8 mouse cellular contexts compared by ENCODE assay signal in genomic region chrX:7765281-7765670, GRCm38 (mm10). TPM values are rescaled to one million over a fixed set of nuclear protein-coding genes. Genes with fewer than 3 reads are reported as not detected.
A peak's percentile ranks its signal among the peaks of the same experiment; 100 is the strongest.
DNase-seq lines count a peak whose midpoint lies in the region; ATAC-seq lines count a peak whose summit lies in the region.

No protein-coding gene starts in this region.

- no peak overlapping the region for H3K27ac ChIP-seq in neural tube, embryonic 11.5 days (ENCODE audit: low read depth, low read length)
- H3K27ac ChIP-seq in forebrain, embryonic 15.5 days (replicated peaks) = no peak overlapping the region
- H3K27ac ChIP-seq in limb, embryonic 15.5 days = no peak overlapping the region
- peak overlapping the region; percentile 61 for H3K27ac ChIP-seq in stomach, embryonic 15.5 days

- no peaks in the 10 kb centered on the region for H3K27me3 ChIP-seq in neural tube, embryonic 11.5 days (ENCODE audit: control insufficient read depth, insufficient read depth, low read length)
- H3K27me3 ChIP-seq in forebrain, embryonic 15.5 days = no peaks in the 10 kb centered on the region
- H3K27me3 ChIP-seq in limb, embryonic 15.5 days = no peaks in the 10 kb centered on the region
- no peaks in the 10 kb centered on the region for H3K27me3 ChIP-seq in stomach, embryonic 15.5 days (replicated peaks)

- 24% methylated on average over 11 of the region's 13 CpGs for WGBS in neural tube, embryonic 11.5 days
- 24% methylated on average over 13 of the region's 13 CpGs for WGBS in forebrain, embryonic 15.5 days
- WGBS in limb, embryonic 15.5 days = 24% methylated on average over 13 of the region's 13 CpGs
- 27% methylated on average over 12 of the region's 13 CpGs for WGBS in stomach, embryonic 15.5 days

- H3K4me3 ChIP-seq in neural tube, embryonic 11.5 days (ENCODE audit: low read depth, low read length) = peak overlapping the region; percentile 63; the same call in 1 of the 2 replicates
- H3K4me3 ChIP-seq in forebrain, embryonic 15.5 days = peak overlapping the region; percentile 59
- peak overlapping the region; percentile 17; the same call in 1 of the 2 replicates for H3K4me3 ChIP-seq in limb, embryonic 15.5 days
- H3K4me3 ChIP-seq in stomach, embryonic 15.5 days (replicated peaks) = peak overlapping the region; percentile 15

- ATAC-seq in neural tube, embryonic 11.5 days (ENCODE audit: insufficient read depth, low FRiP score, low TSS enrichment) = no peak
- ATAC-seq in forebrain, embryonic 15.5 days (replicated peaks) = no peak
- ATAC-seq in limb, embryonic 15.5 days (ENCODE audit: insufficient number of reproducible peaks, low FRiP score, low TSS enrichment, low read depth) = no peak
- ATAC-seq in stomach, embryonic 15.5 days (ENCODE audit: insufficient read depth, low FRiP score, low read depth) = no peak
- no peak for ATAC-seq in megakaryocyte progenitor cell, adult 5-6 weeks (replicated peaks; ENCODE audit: poor library complexity)

- DNase-seq in neural tube, embryonic 11.5 days (ENCODE audit: low spot score) = no peak
- DNase-seq in neural tube, embryonic 10.5 days (ENCODE audit: extremely low spot score, low spot score) = no peak
- DNase-seq in layer of hippocampus, adult 11-12 months (ENCODE audit: low spot score) = no peak
- DNase-seq in left cerebral cortex, adult 18-20 months (ENCODE audit: low spot score in 2 of 2) = no peak

- H3K36me3 ChIP-seq in neural tube, embryonic 11.5 days (ENCODE audit: control insufficient read depth, insufficient read depth, low read length) = 0 out of 2 replicates have a peak, but pooled peaks cover 3% of the 10 kb centered on the region
- 0 out of 2 replicates have a peak, but pooled peaks cover 7% of the 10 kb centered on the region for H3K36me3 ChIP-seq in forebrain, embryonic 15.5 days
- H3K36me3 ChIP-seq in limb, embryonic 15.5 days = peaks cover 28% of the 10 kb centered on the region
- H3K36me3 ChIP-seq in stomach, embryonic 15.5 days = 0 out of 2 replicates have a peak, but pooled peaks cover 4% of the 10 kb centered on the region

- H3K9me3 ChIP-seq in neural tube, embryonic 11.5 days (ENCODE audit: control insufficient read depth, low read length) = no peaks in the 10 kb centered on the region
- H3K9me3 ChIP-seq in forebrain, embryonic 15.5 days = no peaks in the 10 kb centered on the region
- no peaks in the 10 kb centered on the region for H3K9me3 ChIP-seq in limb, embryonic 15.5 days
- H3K9me3 ChIP-seq in stomach, embryonic 15.5 days = no peaks in the 10 kb centered on the region

- H3K4me1 ChIP-seq in neural tube, embryonic 11.5 days (ENCODE audit: control insufficient read depth, insufficient read depth, low read length) = no peaks in the 10 kb centered on the region; the same call in 1 of the 2 replicates
- peaks cover 27% of the 10 kb centered on the region for H3K4me1 ChIP-seq in forebrain, embryonic 15.5 days
- peaks cover 20% of the 10 kb centered on the region for H3K4me1 ChIP-seq in limb, embryonic 15.5 days
- H3K4me1 ChIP-seq in stomach, embryonic 15.5 days = 0 out of 2 replicates have a peak, but pooled peaks cover 5% of the 10 kb centered on the region

- H3K9ac ChIP-seq in neural tube, embryonic 11.5 days (ENCODE audit: low read length) = no peak overlapping the region
- peak overlapping the region; percentile 32 for H3K9ac ChIP-seq in forebrain, embryonic 15.5 days (replicated peaks)
- no peak overlapping the region for H3K9ac ChIP-seq in limb, embryonic 15.5 days
- no peak overlapping the region for H3K9ac ChIP-seq in stomach, embryonic 15.5 days

- peak overlapping the region; percentile 65 for H3K4me2 ChIP-seq in neural tube, embryonic 11.5 days (ENCODE audit: low read depth)
- H3K4me2 ChIP-seq in forebrain, embryonic 15.5 days (replicated peaks) = peak overlapping the region; percentile 69
- H3K4me2 ChIP-seq in limb, embryonic 15.5 days = peak overlapping the region; percentile 55
- peak overlapping the region; percentile 63 for H3K4me2 ChIP-seq in stomach, embryonic 15.5 days

RNA-seq across cellular contexts. Expression of gene Tfe3, which starts 2.9 kb away (rescaled TPM):
- polyA plus RNA-seq in neural tube, embryonic 11.5 days (2014; fragmentation: Nextera tagmentation; extraction: Ambion mirVana) = 21.6 and 25.9 TPM in 2 replicates
- polyA plus RNA-seq in forebrain, embryonic 15.5 days (2015; fragmentation: Nextera tagmentation; extraction: Ambion mirVana) = 21.8 and 23.4 TPM in 2 replicates
- 30.5 and 31.9 TPM in 2 replicates for polyA plus RNA-seq in limb, embryonic 15.5 days (2015; fragmentation: Nextera tagmentation; extraction: Ambion mirVana)
- polyA plus RNA-seq in stomach, embryonic 15.5 days (2015; fragmentation: Nextera tagmentation; extraction: Ambion mirVana) = 26.2 and 29.9 TPM in 2 replicates
- total RNA-seq in megakaryocyte progenitor cell, adult 5-6 weeks (2015) = 12.2 and 14.6 TPM in 2 replicates
- total RNA-seq in megakaryocyte progenitor cell, adult 5-6 weeks (2017) = 4.6 and 7.1 TPM in 2 replicates
- 10 to 100 TPM; 34.2 to 35.2 TPM for total RNA-seq in left cerebral cortex, adult 18-20 months (2021)

RNA-seq across cellular contexts. Expression of gene Ccdc120, which starts 14.6 kb away (rescaled TPM):
- 21.0 and 31.8 TPM in 2 replicates for polyA plus RNA-seq in neural tube, embryonic 11.5 days (2014; fragmentation: Nextera tagmentation; extraction: Ambion mirVana)
- 55.5 and 63.3 TPM in 2 replicates for polyA plus RNA-seq in forebrain, embryonic 15.5 days (2015; fragmentation: Nextera tagmentation; extraction: Ambion mirVana)
- polyA plus RNA-seq in limb, embryonic 15.5 days (2015; fragmentation: Nextera tagmentation; extraction: Ambion mirVana) = 14.9 and 21.8 TPM in 2 replicates
- 16.0 and 22.2 TPM in 2 replicates for polyA plus RNA-seq in stomach, embryonic 15.5 days (2015; fragmentation: Nextera tagmentation; extraction: Ambion mirVana)
- 0.88 and 1.2 TPM in 2 replicates for total RNA-seq in megakaryocyte progenitor cell, adult 5-6 weeks (2015)
- total RNA-seq in megakaryocyte progenitor cell, adult 5-6 weeks (2017) = 0.33 and 1.1 TPM in 2 replicates
- total RNA-seq in left cerebral cortex, adult 18-20 months (2021) = 10 to 100 TPM; 26.7 to 29.7 TPM

RNA-seq across cellular contexts. Expression of gene Gripap1, which starts 24.3 kb away (rescaled TPM):
- polyA plus RNA-seq in neural tube, embryonic 11.5 days (2014; fragmentation: Nextera tagmentation; extraction: Ambion mirVana) = 51.7 and 57.0 TPM in 2 replicates
- polyA plus RNA-seq in forebrain, embryonic 15.5 days (2015; fragmentation: Nextera tagmentation; extraction: Ambion mirVana) = 77.6 and 78.5 TPM in 2 replicates
- polyA plus RNA-seq in limb, embryonic 15.5 days (2015; fragmentation: Nextera tagmentation; extraction: Ambion mirVana) = 37.8 and 40.3 TPM in 2 replicates
- 38.9 and 42.4 TPM in 2 replicates for polyA plus RNA-seq in stomach, embryonic 15.5 days (2015; fragmentation: Nextera tagmentation; extraction: Ambion mirVana)
- 34.4 and 34.9 TPM in 2 replicates for total RNA-seq in megakaryocyte progenitor cell, adult 5-6 weeks (2015)
- total RNA-seq in megakaryocyte progenitor cell, adult 5-6 weeks (2017) = 48.6 and 69.7 TPM in 2 replicates
- total RNA-seq in left cerebral cortex, adult 18-20 months (2021) = 100 to 1,000 TPM in 1 of 2 experiments, 10 to 100 TPM in 1; 99.1 to 103 TPM

RNA-seq across cellular contexts. Expression of gene Praf2, which starts 37.0 kb away (rescaled TPM):
- polyA plus RNA-seq in neural tube, embryonic 11.5 days (2014; fragmentation: Nextera tagmentation; extraction: Ambion mirVana) = 102 and 104 TPM in 2 replicates
- 104 and 107 TPM in 2 replicates for polyA plus RNA-seq in forebrain, embryonic 15.5 days (2015; fragmentation: Nextera tagmentation; extraction: Ambion mirVana)
- 80.8 and 86.1 TPM in 2 replicates for polyA plus RNA-seq in limb, embryonic 15.5 days (2015; fragmentation: Nextera tagmentation; extraction: Ambion mirVana)
- polyA plus RNA-seq in stomach, embryonic 15.5 days (2015; fragmentation: Nextera tagmentation; extraction: Ambion mirVana) = 58.3 and 60.9 TPM in 2 replicates
- 11.1 and 15.3 TPM in 2 replicates for total RNA-seq in megakaryocyte progenitor cell, adult 5-6 weeks (2015)
- total RNA-seq in megakaryocyte progenitor cell, adult 5-6 weeks (2017) = 3.4 and 4.9 TPM in 2 replicates
- total RNA-seq in left cerebral cortex, adult 18-20 months (2021) = 10 to 100 TPM; 96.0 to 98.1 TPM

RNA-seq across cellular contexts. Expression of gene Gm45208, which starts 43.2 kb away (rescaled TPM):
- not detected in 2 replicates for polyA plus RNA-seq in neural tube, embryonic 11.5 days (2014; fragmentation: Nextera tagmentation; extraction: Ambion mirVana)
- 0.84 TPM in 1 of 2 replicates, not detected in the other for polyA plus RNA-seq in forebrain, embryonic 15.5 days (2015; fragmentation: Nextera tagmentation; extraction: Ambion mirVana)
- 0.20 TPM in 1 of 2 replicates, not detected in the other for polyA plus RNA-seq in limb, embryonic 15.5 days (2015; fragmentation: Nextera tagmentation; extraction: Ambion mirVana)
- 1.5 TPM in 1 of 2 replicates, not detected in the other for polyA plus RNA-seq in stomach, embryonic 15.5 days (2015; fragmentation: Nextera tagmentation; extraction: Ambion mirVana)
- total RNA-seq in megakaryocyte progenitor cell, adult 5-6 weeks (2015) = 0.59 TPM in 1 of 2 replicates, not detected in the other
- not detected in 2 replicates for total RNA-seq in megakaryocyte progenitor cell, adult 5-6 weeks (2017)
- total RNA-seq in left cerebral cortex, adult 18-20 months (2021) = 1 to 10 TPM in 1 of 2 experiments, not detected in 1; 1.6 TPM
